Mouse (Mus musculus): ENCODE results near the gene Urod. TPM values are rescaled to one million over a fixed set of nuclear protein-coding genes. Genes with fewer than 3 reads are reported as not detected.

The Urod gene
- 4.5 and 43.6 TPM in 2 replicates for polyA plus RNA-seq (2012; ENCODE audit: low replicate concordance)

DNA sequence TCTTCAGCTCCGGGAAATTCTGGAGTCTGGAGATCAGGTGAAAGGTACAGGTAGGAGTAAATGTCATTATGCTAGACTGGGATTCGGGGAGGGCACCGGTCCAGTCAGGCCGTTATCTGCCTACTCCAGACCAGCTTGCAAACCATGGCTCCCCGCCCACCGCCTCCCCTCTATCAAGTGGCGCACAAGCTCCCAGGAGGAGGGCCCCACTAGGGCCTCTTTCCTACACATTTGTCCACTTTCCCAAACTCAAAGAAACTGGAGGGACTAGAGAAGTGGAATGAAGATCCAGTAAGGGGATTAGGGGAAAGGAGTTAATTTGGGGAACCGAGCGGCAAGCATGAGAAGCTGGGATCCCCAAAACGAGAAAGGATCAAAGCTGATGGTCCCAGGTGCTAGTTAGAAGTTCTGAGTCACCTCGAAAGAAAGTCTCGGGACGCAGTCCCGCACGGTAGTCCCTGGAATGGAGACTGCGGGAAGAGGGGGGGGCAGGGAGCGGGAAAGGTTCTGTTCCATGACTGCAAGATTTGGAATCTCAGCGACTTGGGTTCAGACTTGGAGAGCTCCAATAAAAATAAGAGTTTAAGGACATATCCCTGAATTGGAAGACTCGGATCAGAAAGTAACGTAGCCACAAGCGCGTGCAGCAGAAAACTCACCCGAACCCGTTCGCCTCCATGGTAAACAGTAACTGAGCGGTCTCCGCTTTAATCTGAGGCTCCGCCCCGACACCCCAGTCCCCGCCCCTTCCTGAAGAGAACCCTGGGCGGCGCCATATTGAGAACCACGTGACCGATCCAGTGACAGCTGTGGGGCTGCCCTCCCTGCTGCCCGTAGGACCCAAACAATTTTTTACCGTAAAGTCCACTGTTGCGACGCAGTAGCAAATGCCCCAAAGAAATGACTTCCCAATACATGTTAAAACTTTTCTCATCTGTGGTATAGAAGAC lies at the start of gene Urod:
TSS of gene Urod (minus strand) at position 742 of the 950 bp plus-strand sequence.

DNA sequence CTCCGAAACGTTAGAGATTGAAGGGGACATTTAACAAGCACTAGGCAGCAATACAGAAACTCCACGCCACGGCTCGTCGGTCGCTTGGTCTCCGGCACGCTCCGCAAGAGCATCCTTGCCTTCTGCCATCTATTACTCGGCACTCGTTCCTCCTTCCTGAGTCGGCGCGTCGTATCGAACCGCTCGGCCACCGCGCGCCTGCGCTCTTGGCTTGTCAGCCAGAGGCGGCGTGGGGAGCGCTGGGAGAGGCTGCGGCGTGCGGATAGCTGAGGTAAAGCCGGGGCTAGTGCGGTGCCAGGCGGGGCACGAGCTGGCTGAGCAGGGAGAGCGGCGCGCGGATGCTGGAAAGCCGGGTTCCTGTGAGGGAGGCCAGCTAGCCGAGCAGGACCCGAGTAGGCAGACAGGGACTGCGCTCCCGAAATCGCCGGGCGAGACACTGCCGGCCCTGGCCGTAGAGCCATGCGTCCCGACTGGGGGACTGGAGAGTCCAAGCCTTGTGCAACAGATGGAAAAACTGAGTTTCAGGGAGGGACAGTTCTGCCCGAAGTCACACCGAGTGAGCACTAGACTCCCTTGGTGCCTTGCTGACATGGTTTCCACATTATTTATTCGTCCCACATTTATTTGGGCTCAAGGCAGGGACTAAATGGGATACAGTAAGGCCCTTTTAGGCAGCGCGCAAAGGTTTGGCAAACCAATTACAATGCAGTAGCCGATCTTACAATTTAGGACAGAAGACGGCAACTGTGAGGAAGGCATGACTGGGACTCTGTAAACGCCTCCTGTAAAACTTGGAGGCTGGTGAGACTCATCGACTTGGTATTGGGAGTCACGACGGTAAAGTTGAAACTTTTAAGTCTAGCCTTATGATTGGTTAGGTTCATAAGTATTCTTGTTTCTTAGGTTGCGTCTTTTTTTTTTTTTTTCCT lies 25.3 kb upstream of the Urod start, which contains the start of gene Eif2b3:
TSS of gene Eif2b3 (plus strand) at position 197 of the 929 bp plus-strand sequence.

DNA sequence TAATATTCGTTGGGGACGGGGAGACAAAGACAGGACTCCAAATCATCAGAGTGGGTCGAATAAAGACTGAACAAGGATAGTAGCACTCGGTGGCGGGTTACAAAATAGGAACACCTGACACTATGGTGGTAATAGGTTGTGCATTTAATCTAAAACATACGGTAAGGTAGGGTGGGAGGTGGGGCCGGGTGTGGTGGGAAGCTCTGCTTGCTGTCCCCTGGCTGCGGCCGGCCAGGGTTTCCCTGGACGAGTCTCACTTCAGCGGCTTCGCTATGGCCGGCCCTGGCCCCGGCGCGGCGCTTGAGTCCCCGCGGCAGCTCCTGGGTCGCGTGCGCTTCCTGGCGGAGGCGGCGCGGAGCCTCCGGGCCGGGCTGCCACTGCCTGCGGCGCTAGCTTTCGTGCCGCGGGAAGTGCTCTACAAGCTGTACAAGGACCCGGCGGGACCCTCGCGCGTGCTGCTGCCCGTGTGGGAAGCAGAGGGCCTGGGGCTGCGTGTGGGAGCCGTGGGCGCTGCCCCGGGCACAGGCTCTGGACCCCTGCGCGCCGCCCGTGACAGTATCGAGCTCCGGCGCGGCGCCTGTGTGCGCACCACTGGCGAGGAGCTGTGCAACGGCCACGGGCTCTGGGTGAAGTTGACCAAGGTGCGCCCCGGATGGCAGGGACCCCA lies 1.1 kb upstream of the Urod start, which contains the start of gene Hectd3:
TSS of gene Hectd3 (plus strand) at position 187 of the 667 bp plus-strand sequence.

Other genes starting within 250 kb of the Urod start
- gene Toe1, start 186.8 kb downstream of the Urod start, polyA plus RNA-seq (2012; ENCODE audit: low replicate concordance), result 2.3 and 5.9 TPM in 2 replicates
- gene Mutyh, start 186.7 kb downstream of the Urod start, polyA plus RNA-seq (2012; ENCODE audit: low replicate concordance), result 13.7 and 19.9 TPM in 2 replicates
- 0.28 and 0.30 TPM in 2 replicates for gene Hpdl, start 172.7 kb downstream of the Urod start, polyA plus RNA-seq (2012; ENCODE audit: low replicate concordance)
- gene Zswim5, start 117.0 kb downstream of the Urod start, polyA plus RNA-seq (2012; ENCODE audit: low replicate concordance), result 0.03 and 0.09 TPM in 2 replicates
- 22.0 and 30.3 TPM in 2 replicates for gene Hectd3, start 904 bp upstream of the Urod start, polyA plus RNA-seq (2012; ENCODE audit: low replicate concordance)
- gene Eif2b3, start 25.0 kb upstream of the Urod start, polyA plus RNA-seq (2012; ENCODE audit: low replicate concordance), result 0.81 and 2.7 TPM in 2 replicates
- gene Ptch2, start 101.7 kb upstream of the Urod start, polyA plus RNA-seq (2012; ENCODE audit: low replicate concordance), result 0.15 and 0.34 TPM in 2 replicates
- 23.7 and 63.1 TPM in 2 replicates for gene Btbd19, start 131.3 kb upstream of the Urod start, polyA plus RNA-seq (2012; ENCODE audit: low replicate concordance)
- 1.3 and 3.0 TPM in 2 replicates for gene Tctex1d4, start 132.4 kb upstream of the Urod start, polyA plus RNA-seq (2012; ENCODE audit: low replicate concordance)
- gene Plk3, start 139.6 kb upstream of the Urod start, polyA plus RNA-seq (2012; ENCODE audit: low replicate concordance), result 13.9 and 15.8 TPM in 2 replicates
- gene Rps8, start 161.8 kb upstream of the Urod start, polyA plus RNA-seq (2012; ENCODE audit: low replicate concordance), result 259 and 2,410 TPM in 2 replicates
- gene Kif2c, start 188.2 kb upstream of the Urod start, polyA plus RNA-seq (2012; ENCODE audit: low replicate concordance), result 0.65 and 2.0 TPM in 2 replicates

Data from hematopoietic multipotent progenitor cell, adult 10-12 weeks (in vitro differentiated cells).